Mouse (Mus musculus) bone marrow macrophage, adult 2 months (primary cell): ENCODE results near the gene Tab1.

Experiments used
- CTCF ChIP-seq: IDR thresholded peaks from 2 replicates; pipeline ENCODE4 v1.5.1; 2012; ENCODE audit warnings: low read depth, mild to moderate bottlenecking, low read length, moderate library complexity
- POLR2A ChIP-seq: IDR thresholded peaks from 2 replicates; pipeline ENCODE4 v1.6.1; 2012; ENCODE audit warnings: mild to moderate bottlenecking, low read depth, low read length, borderline replicate concordance

GRCm38 (mm10) chr15:80199556-80199955, 66.6 kb downstream of the Tab1 start:
- TF ChIP-seq POLR2A (no peak), CTCF (no peak)
